Mouse (Mus musculus): ENCODE results near the gene Adarb2. TPM values are rescaled to one million over a fixed set of nuclear protein-coding genes. Genes with fewer than 3 reads are reported as not detected.

The Adarb2 gene
- total and polyA plus RNA-seq, 3 experiments = 0.42 to 0.57 TPM; not detected in 1

GRCm38 (mm10) chr13:8737139-8737865 lies 534.6 kb downstream of the Adarb2 start:
- no peaks in the 10 kb centered on the region for H3K36me3 ChIP-seq (ENCODE audit: control insufficient read depth in 1 of 2, insufficient read depth in 2 of 2, low read length in 2 of 2)
- H3K27ac ChIP-seq (ENCODE audit: control insufficient read depth, low read depth, low read length) = no peak overlapping the region
- H3K4me1 ChIP-seq (ENCODE audit: control insufficient read depth in 1 of 2, insufficient read depth in 2 of 2, low read length in 2 of 2) = no peaks in the 10 kb centered on the region
- H3K79me2 ChIP-seq (ENCODE audit: control insufficient read depth, insufficient read depth, low read length, poor library complexity) = no peaks in the 10 kb centered on the region
- H3K9me3 ChIP-seq (replicated peaks; ENCODE audit: insufficient read depth, low read length) = no peaks in the 10 kb centered on the region
- DNase-seq (ENCODE audit: low read depth, low spot score) = no peak
- no peak overlapping the region for H3K4me3 ChIP-seq (ENCODE audit: control insufficient read depth in 1 of 2, insufficient read depth in 1 of 2, low read depth in 2 of 2, low read length in 2 of 2)
- peaks cover 0 to 1% of the 10 kb centered on the region in 2 experiments; a peak in 2 of 4 replicates for H3K27me3 ChIP-seq (ENCODE audit: control insufficient read depth in 1 of 2, insufficient read depth in 2 of 2, low read length in 2 of 2)
- no peak overlapping the region for H3K9ac ChIP-seq (ENCODE audit: control insufficient read depth, low read depth, low read length, poor library complexity, severe bottlenecking)
- TF ChIP-seq RAD21 (IDR thresholded peaks at IDR 0.05; ENCODE audit: low read depth, low read length) = no peak
- no peak for TF ChIP-seq ELF1 (IDR thresholded peaks at IDR 0.05; ENCODE audit: low read depth, low read length)
- no peak for TF ChIP-seq USF2 (IDR thresholded peaks at IDR 0.05; ENCODE audit: borderline replicate concordance in 1 of 2, insufficient read depth in 1 of 2, low read depth in 1 of 2, low read length in 2 of 2)

- H3K36me3 ChIP-seq (ENCODE audit: control insufficient read depth in 1 of 2, insufficient read depth in 2 of 2, low read length in 2 of 2) = peaks cover 0 to 9% of the 10 kb centered on the region in 2 experiments; a peak in 2 of 4 replicates
- peaks cover 0 to 1% of the 10 kb centered on the region in 2 experiments; a peak in 2 of 4 replicates for H3K27me3 ChIP-seq (ENCODE audit: control insufficient read depth in 1 of 2, insufficient read depth in 2 of 2, low read length in 2 of 2)
- no peak overlapping the region for H3K9ac ChIP-seq (ENCODE audit: control insufficient read depth, low read depth, low read length, poor library complexity, severe bottlenecking)
- no peak for DNase-seq (ENCODE audit: low read depth, low spot score)
- peaks cover 0 to 11% of the 10 kb centered on the region in 2 experiments; a peak in 3 of 4 replicates for H3K4me1 ChIP-seq (ENCODE audit: control insufficient read depth in 1 of 2, insufficient read depth in 2 of 2, low read length in 2 of 2)
- no peak overlapping the region for H3K27ac ChIP-seq (ENCODE audit: control insufficient read depth, low read depth, low read length)
- no peaks in the 10 kb centered on the region for H3K79me2 ChIP-seq (ENCODE audit: control insufficient read depth, insufficient read depth, low read length, poor library complexity)
- no peak overlapping the region for H3K4me3 ChIP-seq (ENCODE audit: control insufficient read depth in 1 of 2, insufficient read depth in 1 of 2, low read depth in 2 of 2, low read length in 2 of 2)
- TF ChIP-seq ETS1 (IDR thresholded peaks at IDR 0.05; ENCODE audit: low read depth, low read length) = no peak
- no peak for TF ChIP-seq TBP (IDR thresholded peaks at IDR 0.05; ENCODE audit: low read depth, low read length)
- TF ChIP-seq NRF1 (IDR thresholded peaks at IDR 0.05; ENCODE audit: insufficient read depth, low read depth, low read length, poor library complexity, severe bottlenecking) = no peak
- H3K9me3 ChIP-seq (replicated peaks; ENCODE audit: insufficient read depth, low read length) = no peaks in the 10 kb centered on the region
These were observed 540.1 kb downstream of the Adarb2 start for GRCm38 (mm10) chr13:8742792-8743191.

GRCm38 (mm10) chr13:8744565-8744964 lies 541.9 kb downstream of the Adarb2 start:
- H3K79me2 ChIP-seq (ENCODE audit: control insufficient read depth, insufficient read depth, low read length, poor library complexity) = no peaks in the 10 kb centered on the region
- no peaks in the 10 kb centered on the region for H3K27me3 ChIP-seq (ENCODE audit: control insufficient read depth in 1 of 2, insufficient read depth in 2 of 2, low read length in 2 of 2)
- peak; percentile 82 for DNase-seq (ENCODE audit: low read depth, low spot score)
- peak overlapping the region; percentile 33 to 43; a peak in 2 of 4 replicates for H3K4me3 ChIP-seq (ENCODE audit: control insufficient read depth in 1 of 2, insufficient read depth in 1 of 2, low read depth in 2 of 2, low read length in 2 of 2)
- H3K9ac ChIP-seq (ENCODE audit: control insufficient read depth, low read depth, low read length, poor library complexity, severe bottlenecking) = no peak overlapping the region
- peaks cover 0 to 11% of the 10 kb centered on the region in 2 experiments; a peak in 3 of 4 replicates for H3K4me1 ChIP-seq (ENCODE audit: control insufficient read depth in 1 of 2, insufficient read depth in 2 of 2, low read length in 2 of 2)
- H3K36me3 ChIP-seq (ENCODE audit: control insufficient read depth in 1 of 2, insufficient read depth in 2 of 2, low read length in 2 of 2) = peaks cover 0 to 9% of the 10 kb centered on the region in 2 experiments; a peak in 2 of 4 replicates
- H3K27ac ChIP-seq (ENCODE audit: control insufficient read depth, low read depth, low read length) = no peak overlapping the region
- no peaks in the 10 kb centered on the region for H3K9me3 ChIP-seq (replicated peaks; ENCODE audit: insufficient read depth, low read length)
- TF ChIP-seq SMC3 (IDR thresholded peaks at IDR 0.05; ENCODE audit: low read depth, low read length) = peak; percentile 72
- TF ChIP-seq MAX (IDR thresholded peaks at IDR 0.05; ENCODE audit: low read length) = no peak
- no peak for TF ChIP-seq SIN3A (IDR thresholded peaks at IDR 0.05; ENCODE audit: low read length)
- TF ChIP-seq KAT2A (conservative IDR thresholded peaks at IDR 0.05; ENCODE audit: low read depth, low read length) = no peak
- TF ChIP-seq ZKSCAN1 (IDR thresholded peaks at IDR 0.05; ENCODE audit: low read depth, low read length) = no peak
- no peak for TF ChIP-seq JUND (IDR thresholded peaks at IDR 0.05; ENCODE audit: low read depth, low read length)
- no peak for TF ChIP-seq MYC (IDR thresholded peaks at IDR 0.05; ENCODE audit: low read depth, low read length)
- no peak for TF ChIP-seq E2F4 (IDR thresholded peaks at IDR 0.05; ENCODE audit: borderline replicate concordance, low read depth, low read length)
- TF ChIP-seq CHD1 (IDR thresholded peaks at IDR 0.05; ENCODE audit: low read depth, low read length) = no peak
- peak; percentile 51 to 77 (median 73) for TF ChIP-seq CTCF (IDR thresholded peaks at IDR 0.05 in 2 of 3, conservative IDR thresholded peaks at IDR 0.05 in 1 of 3; ENCODE audit: control insufficient read depth in 1 of 3, insufficient read depth in 1 of 3, low read depth in 2 of 3, low read length in 3 of 3, poor library complexity in 1 of 3, severe bottlenecking in 1 of 3)
- no peak for TF ChIP-seq USF1 (IDR thresholded peaks at IDR 0.05; ENCODE audit: low read depth, low read length)
- TF ChIP-seq RCOR1 (IDR thresholded peaks at IDR 0.05; ENCODE audit: low read depth, low read length) = no peak
- TF ChIP-seq NELFE (IDR thresholded peaks at IDR 0.05; ENCODE audit: low read depth, low read length) = no peak
- TF ChIP-seq ETS1 (IDR thresholded peaks at IDR 0.05; ENCODE audit: low read depth, low read length) = no peak
- TF ChIP-seq MYB (IDR thresholded peaks at IDR 0.05; ENCODE audit: low read depth, low read length) = no peak
- TF ChIP-seq UBTF (IDR thresholded peaks at IDR 0.05; ENCODE audit: borderline replicate concordance, insufficient read depth, low read depth, low read length) = no peak
- TF ChIP-seq EP300 (IDR thresholded peaks at IDR 0.05; ENCODE audit: low read depth in 1 of 2, low read length in 2 of 2) = no peak
- peak; percentile 60 for TF ChIP-seq RAD21 (IDR thresholded peaks at IDR 0.05; ENCODE audit: low read depth, low read length)
- TF ChIP-seq MXI1 (IDR thresholded peaks at IDR 0.05; ENCODE audit: low read depth, low read length) = no peak
- TF ChIP-seq ELF1 (IDR thresholded peaks at IDR 0.05; ENCODE audit: low read depth, low read length) = peak; percentile 64; the same call in 1 of the 2 replicates
- no peak for TF ChIP-seq MAZ (IDR thresholded peaks at IDR 0.05; ENCODE audit: low read depth, low read length)
